Mouse (Mus musculus): Measurements from ENCODE around the gene Sgms2. TPM values are rescaled to one million over a fixed set of nuclear protein-coding genes. Genes with fewer than 3 reads are reported as not detected.
"Not testable (repeated sequence)": the region's sequence is repeated elsewhere in the genome, so short reads cannot be mapped to it uniquely, and the experiment has no call there.

Gene Sgms2
- polyA plus RNA-seq, 1 experiment, result 3.4 TPM

- DNase-seq (ENCODE audit: low spot score), result no peak
These were observed 133.0 kb downstream of the Sgms2 start for GRCm38 (mm10) chr3:131358205-131358604.

GRCm38 (mm10) chr3:131357643-131358042 is 133.6 kb downstream of the Sgms2 start:
- DNase-seq (ENCODE audit: low spot score), result no peak

- no peak for DNase-seq (ENCODE audit: low spot score)
These were observed 135.2 kb downstream of the Sgms2 start for GRCm38 (mm10) chr3:131356026-131356425.

- DNase-seq (ENCODE audit: low spot score), result no peak
These were observed 140.7 kb downstream of the Sgms2 start for GRCm38 (mm10) chr3:131350539-131350938.

- DNase-seq (ENCODE audit: low spot score), result no peak
These were observed 142.2 kb downstream of the Sgms2 start for GRCm38 (mm10) chr3:131349013-131349412.

- DNase-seq (ENCODE audit: low spot score), result no peak
These were observed 142.6 kb downstream of the Sgms2 start for GRCm38 (mm10) chr3:131348579-131348950.

- no peak for DNase-seq (ENCODE audit: low spot score)
These were observed 143.2 kb downstream of the Sgms2 start for GRCm38 (mm10) chr3:131347831-131348578.

GRCm38 (mm10) chr3:131345903-131346302 is 145.3 kb downstream of the Sgms2 start:
- no peak for DNase-seq (ENCODE audit: low spot score)

GRCm38 (mm10) chr3:131343311-131343710 is 147.9 kb downstream of the Sgms2 start:
- no peak for DNase-seq (ENCODE audit: low spot score)

- no peak for DNase-seq (ENCODE audit: low spot score)
These were observed 150.3 kb downstream of the Sgms2 start for GRCm38 (mm10) chr3:131340885-131341284.

GRCm38 (mm10) chr3:131339280-131339679 is 151.9 kb downstream of the Sgms2 start:
- DNase-seq (ENCODE audit: low spot score), result no peak

- DNase-seq (ENCODE audit: low spot score), result not testable (repeated sequence)
These were observed 153.5 kb downstream of the Sgms2 start for GRCm38 (mm10) chr3:131337749-131338148.

- no peak for DNase-seq (ENCODE audit: low spot score)
These were observed 154.6 kb downstream of the Sgms2 start for GRCm38 (mm10) chr3:131336629-131337028.

- no peak for DNase-seq (ENCODE audit: low spot score)
These were observed 156.1 kb downstream of the Sgms2 start for GRCm38 (mm10) chr3:131335117-131335547.

- DNase-seq (ENCODE audit: low spot score), result no peak
These were observed 164.0 kb downstream of the Sgms2 start for GRCm38 (mm10) chr3:131327189-131327588.

GRCm38 (mm10) chr3:131326637-131327036 is 164.6 kb downstream of the Sgms2 start:
- no peak for DNase-seq (ENCODE audit: low spot score)

GRCm38 (mm10) chr3:131322081-131322815 is 169.0 kb downstream of the Sgms2 start:
- DNase-seq (ENCODE audit: low spot score), result no peak

- DNase-seq (ENCODE audit: low spot score), result peak; percentile 40
These were observed 171.0 kb downstream of the Sgms2 start for GRCm38 (mm10) chr3:131320184-131320583.

- DNase-seq (ENCODE audit: low spot score), result no peak
These were observed 173.0 kb downstream of the Sgms2 start for GRCm38 (mm10) chr3:131318211-131318610.

GRCm38 (mm10) chr3:131317126-131317525 is 174.1 kb downstream of the Sgms2 start:
- no peak for DNase-seq (ENCODE audit: low spot score)

GRCm38 (mm10) chr3:131315957-131316510 is 175.2 kb downstream of the Sgms2 start:
- no peak for DNase-seq (ENCODE audit: low spot score)

- no peak for DNase-seq (ENCODE audit: low spot score)
These were observed 178.9 kb downstream of the Sgms2 start for GRCm38 (mm10) chr3:131312340-131312739.

GRCm38 (mm10) chr3:131310572-131310971 is 180.6 kb downstream of the Sgms2 start:
- DNase-seq (ENCODE audit: low spot score), result no peak
